Mouse (Mus musculus) kidney, embryonic 16.5 days (tissue): ENCODE results near the gene Dram1. TPM values are rescaled to one million over a fixed set of nuclear protein-coding genes. Genes with fewer than 3 reads are reported as not detected.

ENCODE experiments used
- ATAC-seq: fragments of 200-750 bp; cut with Nextera tagmentation; 2 replicates; pipeline ENCODE4 v1.8.0; 2017; ENCODE audit warnings: moderate TSS enrichment; ENCODE audit not compliant: low FRiP score, low TSS enrichment
- H3K27ac ChIP-seq: fragments of 300-500 bp; sonication (generic); 2 replicates; pipeline ENCODE4 v1.5.1; 2014; ENCODE audit warnings: low read length
- H3K27me3 ChIP-seq: fragments of 300-500 bp; sonication (generic); 2 replicates; pipeline ENCODE4 v1.6.1; 2014; ENCODE audit warnings: low read length, control low read depth, mixed read lengths; ENCODE audit not compliant: insufficient read depth
- H3K36me3 ChIP-seq: fragments of 300-500 bp; sonication (generic); 2 replicates; pipeline ENCODE4 v1.6.1; 2014; ENCODE audit warnings: low read length, control low read depth, mixed read lengths; ENCODE audit not compliant: insufficient read depth
- H3K4me1 ChIP-seq: fragments of 300-500 bp; sonication (generic); 2 replicates; pipeline ENCODE4 v1.6.1; 2014; ENCODE audit warnings: low read length, control low read depth, mixed read lengths; ENCODE audit not compliant: insufficient read depth
- H3K4me2 ChIP-seq: fragments of 300-500 bp; sonication (generic); replicated peaks from 2 replicates; pipeline ENCODE4 v1.6.1; 2014; ENCODE audit warnings: low read depth, low read length
- H3K4me3 ChIP-seq: fragments of 300-500 bp; sonication (generic); 2 replicates; pipeline ENCODE4 v1.5.1; 2014; ENCODE audit warnings: mild to moderate bottlenecking, low read length
- H3K9ac ChIP-seq: fragments of 300-500 bp; sonication (generic); replicated peaks from 2 replicates; pipeline ENCODE4 v1.6.1; 2014; ENCODE audit warnings: low read length
- H3K9me3 ChIP-seq: fragments of 300-500 bp; sonication (generic); 2 replicates; pipeline ENCODE4 v1.6.1; 2016; ENCODE audit warnings: low read length, control low read depth
- WGBS: fragments of 180-500 bp; shearing (Covaris S2); extraction: QIAGEN DNeasy Blood & Tissue Kit; methylation state at CpG from one replicate; pipeline ENCODE4 v1.1.7; 2014; 5-methylcytosine and 5-hydroxymethylcytosine counted together
- polyA plus RNA-seq: library from polyadenylated mRNA; unstranded; fragments of >200 nt; fragmentation: Nextera tagmentation; extraction: Ambion mirVana; gene quantifications from 2 replicates; pipeline ENCODE4 v1.2.1, GENCODE M21; 2015

Gene Dram1
- polyA plus RNA-seq, 1 experiment from 2014 or later = 5.3 TPM

DNA sequence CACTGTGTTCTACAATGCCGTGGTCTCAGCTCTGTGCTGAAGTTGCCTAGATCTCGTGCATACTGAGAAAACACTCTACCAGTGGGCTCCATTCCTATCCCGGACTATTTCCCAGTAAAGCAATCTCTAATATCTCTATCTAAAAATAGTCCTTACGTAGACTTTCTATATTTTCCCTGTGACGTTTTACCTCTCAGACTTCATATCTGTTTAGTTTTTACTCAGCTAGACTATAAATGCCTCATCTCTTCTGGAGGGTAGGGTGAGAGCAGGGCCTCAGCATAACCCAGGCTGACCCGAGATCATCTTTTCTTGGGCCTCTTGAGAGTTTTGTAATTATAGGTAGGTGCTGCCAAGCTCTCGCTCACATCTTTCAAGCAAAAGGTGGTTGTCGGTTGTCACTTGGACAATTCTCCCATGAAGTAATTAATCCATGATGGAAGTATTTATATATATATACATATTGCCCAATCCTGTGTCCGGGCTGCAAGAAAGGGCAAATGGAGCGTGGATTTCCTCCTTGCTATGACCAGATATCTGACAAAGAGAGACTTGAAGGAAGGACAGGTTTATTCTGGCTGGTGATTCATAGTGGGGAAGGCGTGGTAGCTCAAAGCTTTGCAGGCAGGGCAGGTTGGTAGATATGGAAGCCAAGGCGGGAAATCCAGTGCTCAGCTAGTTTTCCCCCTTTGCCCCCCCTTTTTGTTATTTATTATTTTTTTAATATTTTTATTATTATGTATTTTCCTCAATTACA, 29.2 kb upstream of the Dram1 start:
- H3K9me3 ChIP-seq = no peaks in the 10 kb centered on the region
- H3K4me2 ChIP-seq = no peak overlapping the region
- no peak overlapping the region for H3K9ac ChIP-seq
- no peak overlapping the region for H3K27ac ChIP-seq
- 91% methylated on average over 12 of the region's 12 CpGs for WGBS
- H3K27me3 ChIP-seq = no peaks in the 10 kb centered on the region
- no peak overlapping the region for H3K4me3 ChIP-seq
- no peak for ATAC-seq
- no peaks in the 10 kb centered on the region; the same call in 1 of the 2 replicates for H3K4me1 ChIP-seq
- no peaks in the 10 kb centered on the region for H3K36me3 ChIP-seq

DNA sequence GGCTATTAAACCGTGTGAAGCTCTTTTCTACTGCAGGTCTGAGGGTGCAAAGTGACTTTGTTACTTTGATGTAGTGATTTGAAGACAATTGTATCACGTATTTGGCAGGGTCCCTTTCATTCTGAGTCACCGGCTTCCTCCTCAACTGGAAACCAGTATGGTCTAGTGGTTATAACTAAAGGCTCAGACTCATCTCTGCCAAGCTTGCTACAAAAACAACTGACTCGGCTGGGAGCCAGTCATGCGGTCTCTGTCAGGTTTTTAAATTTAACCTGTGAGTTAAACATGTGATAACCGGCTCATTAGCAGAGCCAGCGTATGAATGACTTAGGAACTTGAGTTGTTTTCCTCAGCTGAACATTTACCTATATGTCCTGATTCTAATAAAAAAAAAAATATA, 26.9 kb upstream of the Dram1 start:
- Histone ChIP-seq H3K4me3 (no peak overlapping the region), H3K9me3 (no peaks in the 10 kb centered on the region), H3K27me3 (no peaks in the 10 kb centered on the region), H3K36me3 (no peaks in the 10 kb centered on the region), H3K27ac (no peak overlapping the region), H3K4me1 (no peaks in the 10 kb centered on the region; the same call in 1 of the 2 replicates), H3K4me2 (no peak overlapping the region), H3K9ac (no peak overlapping the region)
- 61% methylated on average over 7 of the region's 7 CpGs for WGBS
- no peak for ATAC-seq

DNA sequence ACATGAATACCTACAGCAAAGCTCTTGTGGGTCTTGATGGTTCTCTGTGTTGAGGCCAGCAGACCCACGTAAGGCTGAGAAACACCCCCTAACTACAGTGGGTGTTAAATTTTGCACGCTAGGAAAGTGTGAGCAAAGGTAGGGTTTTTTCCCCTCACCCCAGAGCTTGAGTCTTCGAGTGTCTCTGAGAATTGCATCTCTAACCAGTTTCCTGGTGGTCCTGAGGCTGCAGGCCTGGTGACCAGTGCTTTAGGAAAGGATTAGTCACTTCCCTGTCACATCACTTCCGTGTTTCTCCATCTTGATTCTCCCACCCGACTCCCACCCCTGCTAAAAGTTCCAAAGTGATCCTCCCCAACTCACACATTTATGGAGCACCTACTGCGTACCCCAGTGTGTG, 25.3 kb upstream of the Dram1 start:
- H3K4me2 ChIP-seq = no peak overlapping the region
- H3K4me3 ChIP-seq = no peak overlapping the region
- H3K36me3 ChIP-seq = no peaks in the 10 kb centered on the region
- H3K27ac ChIP-seq = no peak overlapping the region
- H3K4me1 ChIP-seq = no peaks in the 10 kb centered on the region
- H3K9ac ChIP-seq = no peak overlapping the region
- WGBS = 55% methylated on average over 6 of the region's 6 CpGs
- no peaks in the 10 kb centered on the region for H3K27me3 ChIP-seq
- no peak for ATAC-seq
- H3K9me3 ChIP-seq = no peaks in the 10 kb centered on the region

DNA sequence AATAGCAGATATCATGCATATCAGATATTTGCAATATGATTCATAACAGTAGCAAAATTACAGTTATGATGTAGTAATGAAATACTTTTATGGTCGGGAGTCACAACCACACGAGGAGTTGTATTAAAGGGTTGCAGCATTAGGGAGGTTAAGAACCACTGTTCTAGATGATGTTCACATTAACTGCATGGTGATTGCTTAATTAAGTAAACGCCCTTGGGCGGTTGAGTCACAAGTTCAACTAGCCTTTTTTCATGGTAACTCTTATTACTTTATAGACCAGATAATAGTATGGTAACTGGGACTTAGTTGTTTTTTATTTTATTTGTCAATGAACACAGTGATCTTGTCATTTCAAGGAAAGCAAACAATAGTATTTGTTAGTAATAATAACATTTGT, 24.1 kb upstream of the Dram1 start:
- H3K4me2 ChIP-seq = no peak overlapping the region
- H3K9ac ChIP-seq = no peak overlapping the region
- H3K36me3 ChIP-seq = no peaks in the 10 kb centered on the region
- no peak overlapping the region for H3K4me3 ChIP-seq
- H3K9me3 ChIP-seq = no peaks in the 10 kb centered on the region
- no peak overlapping the region for H3K27ac ChIP-seq
- ATAC-seq = no peak
- H3K27me3 ChIP-seq = no peaks in the 10 kb centered on the region
- 87% methylated on average over 4 of the region's 4 CpGs for WGBS
- no peaks in the 10 kb centered on the region for H3K4me1 ChIP-seq

DNA sequence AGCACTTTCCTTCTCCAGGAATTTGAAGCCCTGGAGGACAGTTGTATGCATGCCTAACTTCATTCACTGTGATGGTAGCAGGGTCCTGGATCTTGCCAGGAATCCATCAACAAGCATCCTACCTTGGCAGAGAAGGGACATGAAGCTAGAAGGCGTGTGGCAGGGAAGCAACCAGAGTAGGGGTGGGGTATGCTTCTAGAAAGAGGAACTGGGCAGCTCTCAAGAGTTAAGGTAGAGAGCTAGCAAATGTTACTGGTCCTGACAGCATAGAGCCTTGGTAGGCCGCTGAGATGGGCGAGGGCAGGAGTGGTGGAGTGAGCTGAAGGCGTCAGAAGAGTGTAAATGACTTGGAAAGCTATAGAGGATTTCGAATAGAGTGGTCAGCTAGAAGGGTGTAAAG, 20.4 kb upstream of the Dram1 start:
- H3K9ac ChIP-seq = no peak overlapping the region
- no peaks in the 10 kb centered on the region for H3K27me3 ChIP-seq
- no peak overlapping the region for H3K4me2 ChIP-seq
- no peaks in the 10 kb centered on the region for H3K36me3 ChIP-seq
- no peak overlapping the region for H3K27ac ChIP-seq
- H3K4me3 ChIP-seq = no peak overlapping the region
- H3K4me1 ChIP-seq = no peaks in the 10 kb centered on the region
- WGBS = 91% methylated on average over 5 of the region's 5 CpGs
- H3K9me3 ChIP-seq = no peaks in the 10 kb centered on the region
- ATAC-seq = no peak

DNA sequence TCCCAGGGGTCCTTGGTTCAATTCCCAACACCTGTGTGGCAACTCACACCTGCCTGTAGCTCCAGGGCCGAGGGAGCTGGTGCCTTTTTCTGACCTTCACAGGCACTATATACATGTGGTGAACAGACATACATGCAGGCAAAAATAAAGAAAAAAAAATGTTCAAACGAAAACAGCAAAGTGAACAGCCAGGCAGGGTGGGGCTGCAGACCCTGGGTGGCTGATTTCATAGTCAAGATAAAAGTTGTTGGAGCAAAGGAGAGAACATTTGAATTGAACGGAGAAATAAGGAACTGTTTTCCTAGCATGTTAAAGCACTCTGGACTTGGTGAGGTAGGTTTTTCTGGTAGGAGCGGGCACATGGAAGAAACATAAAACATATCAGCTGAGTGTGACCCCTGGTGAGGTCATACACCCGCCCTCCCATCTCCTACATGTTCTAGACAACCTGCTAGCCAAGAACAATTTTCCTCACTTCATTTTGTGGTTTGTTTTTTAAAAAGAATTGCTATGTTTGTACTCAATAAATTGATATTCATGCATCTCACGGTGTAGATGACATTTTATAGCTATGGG, 19.9 kb upstream of the Dram1 start:
- no peak overlapping the region for H3K4me2 ChIP-seq
- 82% methylated on average over 6 of the region's 6 CpGs for WGBS
- H3K4me3 ChIP-seq = no peak overlapping the region
- no peak overlapping the region for H3K9ac ChIP-seq
- no peaks in the 10 kb centered on the region for H3K27me3 ChIP-seq
- no peaks in the 10 kb centered on the region for H3K36me3 ChIP-seq
- no peak overlapping the region for H3K27ac ChIP-seq
- no peaks in the 10 kb centered on the region for H3K4me1 ChIP-seq
- H3K9me3 ChIP-seq = no peaks in the 10 kb centered on the region
- no peak for ATAC-seq

DNA sequence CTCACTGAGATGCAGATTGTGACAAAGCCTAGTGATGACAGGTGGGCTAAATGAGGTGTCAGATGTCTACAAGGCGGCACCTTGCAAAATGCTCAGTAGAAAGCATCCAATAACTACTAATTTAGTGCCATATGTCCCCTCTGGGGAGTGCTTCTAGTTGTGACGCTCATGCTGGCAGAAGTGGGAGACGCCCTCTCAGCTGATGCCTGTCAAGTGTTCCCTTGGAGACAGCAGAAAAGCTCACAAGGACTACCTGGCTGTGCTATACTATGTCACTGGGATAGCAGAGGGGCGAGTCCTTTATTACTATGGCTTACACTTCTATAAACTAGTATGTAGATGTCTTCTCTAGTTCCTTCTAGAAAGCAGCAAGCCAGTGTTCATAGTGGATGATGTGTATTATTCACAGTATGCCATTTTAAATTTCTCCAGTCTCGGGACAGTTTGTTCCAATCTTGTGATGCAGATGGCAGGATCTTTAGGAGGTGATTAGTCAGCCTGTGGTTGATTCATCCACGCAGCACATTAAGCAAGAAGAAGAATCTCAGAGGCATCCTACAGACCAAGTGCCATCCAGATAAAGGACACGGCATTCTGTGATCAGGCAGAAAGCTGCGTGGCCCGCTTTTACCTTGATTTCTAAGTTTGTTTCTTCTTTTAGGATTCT, 13.4 kb upstream of the Dram1 start:
- 88% methylated on average over 9 of the region's 9 CpGs for whole genome bisulfite sequencing
- no peak overlapping the region for H3K27ac ChIP-seq
- H3K4me1 ChIP-seq = peaks cover 16% of the 10 kb centered on the region
- ATAC-seq = no peak
- no peak overlapping the region for H3K4me2 ChIP-seq
- H3K36me3 ChIP-seq = no peaks in the 10 kb centered on the region
- no peaks in the 10 kb centered on the region for H3K9me3 ChIP-seq
- H3K4me3 ChIP-seq = no peak overlapping the region
- no peak overlapping the region for H3K9ac ChIP-seq
- H3K27me3 ChIP-seq = no peaks in the 10 kb centered on the region

DNA sequence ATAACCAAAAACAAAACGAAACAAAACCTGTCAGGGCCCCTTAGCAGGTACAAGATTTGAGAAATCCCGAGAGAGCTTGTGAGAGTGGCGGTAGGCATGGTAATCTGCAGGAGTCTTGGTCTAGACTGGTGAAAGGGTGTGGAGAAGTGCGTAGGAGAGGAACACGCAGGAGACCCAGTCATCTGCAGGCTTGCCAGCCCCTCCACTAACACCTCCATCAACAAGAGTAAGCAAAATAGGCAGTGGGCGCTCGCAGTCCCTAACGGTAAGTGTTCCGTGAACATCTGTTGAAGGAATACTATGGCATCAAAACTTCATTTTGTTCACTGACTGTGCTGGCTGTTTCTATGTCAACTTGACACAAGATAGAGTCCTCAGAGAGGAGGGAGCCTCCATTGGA, 12.6 kb upstream of the Dram1 start:
- ATAC-seq = no peak
- WGBS = 89% methylated on average over 9 of the region's 9 CpGs
- Histone ChIP-seq H3K9me3 (no peaks in the 10 kb centered on the region), H3K9ac (no peak overlapping the region), H3K36me3 (no peaks in the 10 kb centered on the region), H3K4me1 (peaks cover 18% of the 10 kb centered on the region), H3K4me2 (no peak overlapping the region), H3K27me3 (no peaks in the 10 kb centered on the region), H3K27ac (no peak overlapping the region), H3K4me3 (no peak overlapping the region)

DNA sequence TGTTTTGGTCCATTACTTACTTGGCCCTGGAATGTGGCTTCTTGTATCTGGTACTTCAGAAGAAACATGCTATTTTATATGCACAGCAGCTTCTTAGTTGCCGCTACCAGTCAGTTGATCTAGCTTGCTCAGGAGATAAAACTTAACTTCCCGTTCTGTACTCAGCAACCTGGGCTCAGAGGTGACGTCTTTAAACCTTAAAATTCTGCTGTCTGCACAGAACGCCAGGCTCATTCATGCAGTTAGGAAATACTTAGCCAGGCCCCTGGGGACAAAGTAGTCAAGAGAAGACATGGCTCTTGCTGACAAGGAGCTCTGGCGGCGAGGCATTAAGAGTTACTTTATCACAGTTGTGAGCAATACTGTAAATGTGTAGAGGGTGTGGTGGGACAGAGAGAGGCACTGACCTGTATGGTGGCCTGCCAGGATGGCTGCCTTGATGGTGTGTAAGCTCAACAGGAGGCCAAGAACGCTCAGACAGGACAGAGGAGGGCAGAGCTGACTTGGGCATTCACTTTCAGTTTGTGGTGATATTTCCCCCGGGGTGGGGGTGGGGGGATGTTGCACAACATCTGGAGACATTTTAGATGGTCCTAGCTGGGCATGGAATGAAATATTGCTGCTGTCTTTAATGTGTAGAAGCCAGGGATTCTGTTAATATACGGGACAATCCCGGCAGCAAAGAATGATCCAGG, 11.4 kb upstream of the Dram1 start:
- Histone ChIP-seq H3K4me3 (no peak overlapping the region), H3K4me1 (peaks cover 29% of the 10 kb centered on the region), H3K27me3 (no peaks in the 10 kb centered on the region), H3K4me2 (no peak overlapping the region), H3K9ac (no peak overlapping the region), H3K9me3 (no peaks in the 10 kb centered on the region), H3K27ac (peak overlapping the region; percentile 45; the same call in 1 of the 2 replicates), H3K36me3 (no peaks in the 10 kb centered on the region)
- WGBS = 42% methylated on average over 10 of the region's 10 CpGs
- peak; percentile 59; the same call in 1 of the 2 replicates for ATAC-seq
